Mouse (Mus musculus) brain, adult 2 months (tissue): ENCODE data around the gene Slc22a13.
A peak's percentile ranks its signal among the peaks of the same experiment; 100 is the strongest.
"Not testable (repeated sequence)": the region's sequence is repeated elsewhere in the genome, so short reads cannot be mapped to it uniquely, and the experiment has no call there.

ENCODE experiments used
- DNase-seq: peaks from one replicate; pipeline ENCODE4 v3.0.0; 2011; ENCODE audit warnings: low read depth, low spot score

Gene Slc22a13

GRCm38 (mm10) chr9:119208998-119209397 is at the start of gene Slc22a13:
Gene Slc22a13, minus strand, starts transcription at chr9:119209098.
- no peak for DNase-seq

DNA sequence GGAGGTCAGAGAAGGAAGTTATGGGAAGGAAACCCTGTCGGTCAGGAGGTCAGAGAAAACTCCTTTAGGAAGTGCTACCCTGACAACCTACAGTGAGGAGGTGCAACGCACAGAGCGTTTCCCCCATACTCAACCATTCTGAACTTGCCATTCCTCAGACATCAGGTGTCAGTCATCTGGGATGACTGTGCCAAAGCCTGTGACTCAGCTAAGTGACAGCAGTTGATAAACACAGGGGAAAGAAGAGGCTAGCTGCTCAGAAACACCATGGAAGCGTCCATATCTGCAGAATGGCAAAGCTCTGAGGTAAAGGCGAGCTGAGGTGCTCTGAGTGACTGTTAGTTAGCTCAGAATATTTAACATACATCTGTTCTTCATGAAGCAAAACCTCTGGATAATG is 49.2 kb upstream of the Slc22a13 start:
- no peak for DNase-seq

DNA sequence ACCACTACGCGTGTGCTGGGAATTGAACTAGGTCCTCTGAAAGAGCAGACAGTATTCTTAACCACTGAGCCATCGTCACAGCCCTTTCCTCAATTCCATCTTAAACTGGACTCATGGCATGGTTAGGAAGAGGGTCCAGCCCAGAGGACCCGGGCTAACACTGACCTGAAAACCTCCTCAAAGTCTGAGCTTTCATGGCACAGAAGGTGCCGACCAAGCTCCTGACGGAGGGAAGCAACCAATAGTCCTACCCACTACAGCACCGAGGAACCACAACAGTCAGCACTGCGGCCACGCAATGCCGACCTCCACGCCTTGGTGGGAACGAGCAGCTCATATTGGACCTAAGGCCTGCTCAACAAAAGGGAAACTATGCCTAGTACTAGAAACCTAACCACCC is 47.3 kb upstream of the Slc22a13 start:
- DNase-seq: no peak

GRCm38 (mm10) chr9:119255096-119255495 is 46.2 kb upstream of the Slc22a13 start:
- no peak for DNase-seq

- DNase-seq: no peak
Observed at GRCm38 (mm10) chr9:119254187-119254586, 45.3 kb upstream of the Slc22a13 start.

- no peak for DNase-seq
Observed at GRCm38 (mm10) chr9:119247996-119248395, 39.1 kb upstream of the Slc22a13 start.

- DNase-seq: peak; percentile 63
Observed at GRCm38 (mm10) chr9:119246826-119247225, 37.9 kb upstream of the Slc22a13 start.

DNA sequence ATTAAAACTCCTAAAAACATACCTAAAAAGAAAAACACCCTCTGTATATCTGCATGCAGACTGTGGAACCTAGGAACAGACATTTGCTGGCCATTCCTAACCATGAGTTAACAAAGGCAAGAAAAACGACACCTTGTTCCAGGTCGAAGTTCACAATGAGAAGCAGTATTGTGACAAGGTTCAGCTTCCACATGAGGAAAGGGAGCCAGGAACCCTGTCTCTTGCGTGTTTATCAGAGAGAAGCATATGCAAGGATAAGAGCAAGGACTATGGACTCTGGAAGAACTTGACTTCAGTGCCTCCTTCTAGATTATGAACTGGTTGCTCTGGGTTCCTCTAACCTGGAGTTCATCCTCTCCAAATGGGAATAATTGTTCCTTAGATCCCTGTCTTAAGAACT is 35.1 kb upstream of the Slc22a13 start:
- no peak for DNase-seq

- DNase-seq: peak; percentile 6
Observed at GRCm38 (mm10) chr9:119241169-119241865, 32.4 kb upstream of the Slc22a13 start.

DNA sequence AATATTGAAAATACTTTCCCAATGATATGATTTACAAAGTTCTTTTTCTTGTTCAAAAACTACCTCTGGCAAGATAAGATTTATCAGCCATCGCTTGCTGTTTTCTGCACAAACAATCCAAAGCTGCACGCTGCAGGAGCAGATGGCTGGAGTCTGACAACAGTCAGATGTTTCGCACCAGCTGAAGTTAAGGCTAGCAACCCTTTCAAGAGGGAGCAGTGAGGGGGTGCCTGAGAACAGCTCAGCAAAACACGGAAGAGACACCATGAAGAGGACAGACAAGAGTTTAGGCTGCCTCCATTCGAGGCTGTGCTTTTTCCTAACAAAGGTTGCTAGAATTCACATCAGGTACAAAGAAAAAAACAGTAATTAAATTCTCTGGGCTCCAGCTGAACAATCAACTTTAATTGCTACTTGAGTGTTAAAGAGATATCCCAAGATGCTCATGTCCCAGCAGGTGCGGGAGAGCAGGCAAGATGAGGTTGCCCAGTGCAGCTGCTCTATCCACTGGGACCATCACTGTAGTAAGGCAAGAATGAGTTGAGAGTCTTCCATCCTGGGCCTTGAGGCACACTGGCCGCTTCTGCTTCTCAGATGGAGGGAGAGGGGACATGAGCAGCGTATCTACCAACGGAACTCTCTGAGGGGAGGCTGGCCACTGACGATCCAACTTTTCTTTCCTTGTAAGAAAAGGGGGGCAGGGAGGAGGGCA is 31.5 kb upstream of the Slc22a13 start:
- DNase-seq: peak; percentile 71

DNA sequence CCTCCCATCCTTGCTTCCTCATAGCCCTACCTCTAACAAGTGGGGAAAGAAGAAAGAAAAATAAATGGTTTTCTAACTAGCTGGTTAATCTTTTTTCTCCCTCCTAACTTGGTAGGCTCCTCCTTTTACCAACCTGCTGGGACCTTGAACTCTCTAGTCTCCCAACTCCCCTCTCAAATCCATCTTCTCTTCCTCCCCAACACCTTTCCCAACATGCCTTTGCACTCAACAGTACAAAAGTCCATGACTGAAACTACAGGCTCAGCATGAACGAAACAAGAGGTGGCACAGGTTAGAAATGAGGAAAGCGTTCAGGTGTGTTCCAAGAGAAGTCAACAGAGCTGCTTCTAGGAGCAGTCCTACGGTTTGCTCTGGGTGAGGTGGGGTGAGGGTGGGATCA is 30.4 kb upstream of the Slc22a13 start:
- no peak for DNase-seq

- DNase-seq: no peak
Observed at GRCm38 (mm10) chr9:119238796-119239195, 29.9 kb upstream of the Slc22a13 start.

DNA sequence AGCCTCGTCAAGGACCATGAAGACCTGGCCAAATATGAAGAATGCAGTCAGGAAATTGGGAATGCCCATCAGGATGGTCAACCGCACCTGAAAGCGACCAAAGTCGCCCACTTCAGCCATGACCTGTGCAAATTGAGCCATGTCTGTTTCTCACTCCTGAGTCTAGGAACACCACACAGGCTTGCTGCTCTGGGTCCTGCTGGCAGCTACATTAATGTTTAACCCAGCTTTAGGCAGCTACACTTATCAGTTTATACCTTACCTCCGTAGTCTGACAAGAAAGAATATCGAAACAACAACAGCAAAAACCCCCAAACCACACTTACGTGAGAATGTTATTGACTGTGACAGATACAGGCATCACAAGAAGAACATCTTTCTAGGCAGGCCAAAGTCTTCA is 22.7 kb upstream of the Slc22a13 start:
- DNase-seq: no peak

- no peak for DNase-seq
Observed at GRCm38 (mm10) chr9:119230829-119231228, 21.9 kb upstream of the Slc22a13 start.

DNA sequence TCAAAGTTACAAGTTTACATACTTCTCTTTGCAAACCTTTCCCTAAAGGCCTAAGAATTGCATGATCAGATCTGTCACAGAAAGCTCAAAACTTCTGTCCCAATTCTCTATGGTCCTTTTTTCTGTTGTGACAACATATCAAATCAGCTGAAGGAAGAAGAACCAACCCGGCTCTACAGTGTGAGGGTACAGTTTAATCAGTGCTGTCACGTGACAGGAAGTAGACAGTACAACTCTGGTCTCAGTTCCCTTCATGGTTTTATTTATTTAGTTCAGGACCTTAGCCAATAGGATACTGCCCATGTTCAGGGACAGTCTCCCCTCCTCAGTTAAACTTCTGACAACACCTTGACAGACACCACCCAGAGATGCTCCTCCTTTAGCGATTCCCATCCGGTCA is 11.4 kb upstream of the Slc22a13 start:
- DNase-seq: no peak

DNA sequence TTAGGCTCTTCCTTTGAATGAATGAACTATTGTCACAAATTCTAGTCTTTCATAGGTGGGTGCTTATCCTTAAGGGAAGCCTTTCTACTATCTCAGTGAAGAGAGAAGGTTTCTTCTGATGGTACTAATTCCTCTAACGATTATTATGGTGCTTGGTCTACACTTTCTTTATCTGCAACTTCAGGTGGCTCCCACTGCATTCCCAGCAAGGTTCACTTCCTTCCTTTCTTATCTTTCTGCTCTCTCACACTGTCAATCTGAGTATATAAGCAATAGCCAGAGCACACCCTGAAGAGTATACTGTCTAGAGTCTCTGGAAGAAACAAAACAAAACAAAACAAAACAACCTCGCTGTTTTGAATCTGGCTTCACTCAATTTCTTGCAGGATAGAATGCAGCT is 10.8 kb upstream of the Slc22a13 start:
- DNase-seq: no peak

- DNase-seq: not testable (repeated sequence)
Observed at GRCm38 (mm10) chr9:119215341-119215740, 6.4 kb upstream of the Slc22a13 start.

DNA sequence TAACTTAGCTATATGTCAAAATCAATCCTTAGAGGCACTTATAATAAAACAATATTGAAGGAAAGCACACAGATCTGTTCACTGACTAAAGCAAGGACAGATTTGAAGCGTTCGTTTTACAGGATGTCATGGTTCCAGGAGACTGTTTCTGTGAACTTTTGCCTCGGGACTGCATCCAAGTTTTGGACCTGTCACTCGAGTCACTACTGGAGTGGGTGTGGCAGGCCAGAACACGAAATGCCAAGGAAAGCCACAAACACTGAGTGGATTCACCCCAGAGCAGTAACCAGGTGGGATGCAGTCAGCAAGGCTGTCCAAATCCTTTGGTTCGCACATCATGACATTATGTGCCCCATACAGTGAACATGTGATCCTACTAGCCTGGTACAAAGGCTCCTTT is 5.7 kb upstream of the Slc22a13 start:
- no peak for DNase-seq

DNA sequence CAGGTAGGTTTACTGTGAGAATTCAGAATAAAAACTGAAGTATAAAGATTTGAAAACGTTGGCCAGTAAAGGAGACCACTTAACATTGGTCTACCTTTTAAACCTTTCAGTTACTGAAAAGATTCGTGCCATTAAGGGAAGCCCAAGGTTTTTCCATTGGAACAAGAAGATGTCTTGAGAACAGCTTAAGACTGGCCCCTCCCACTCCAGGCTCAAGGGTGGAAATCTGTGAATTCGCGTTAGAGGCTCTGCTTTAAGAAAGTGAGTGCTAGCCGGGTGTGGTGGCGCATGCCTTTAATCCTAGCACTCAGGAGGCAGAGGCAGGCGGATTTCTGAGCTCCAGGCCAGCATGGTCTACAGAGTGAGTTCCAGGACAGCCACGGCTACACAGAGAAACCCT is 4.1 kb upstream of the Slc22a13 start:
- no peak for DNase-seq

DNA sequence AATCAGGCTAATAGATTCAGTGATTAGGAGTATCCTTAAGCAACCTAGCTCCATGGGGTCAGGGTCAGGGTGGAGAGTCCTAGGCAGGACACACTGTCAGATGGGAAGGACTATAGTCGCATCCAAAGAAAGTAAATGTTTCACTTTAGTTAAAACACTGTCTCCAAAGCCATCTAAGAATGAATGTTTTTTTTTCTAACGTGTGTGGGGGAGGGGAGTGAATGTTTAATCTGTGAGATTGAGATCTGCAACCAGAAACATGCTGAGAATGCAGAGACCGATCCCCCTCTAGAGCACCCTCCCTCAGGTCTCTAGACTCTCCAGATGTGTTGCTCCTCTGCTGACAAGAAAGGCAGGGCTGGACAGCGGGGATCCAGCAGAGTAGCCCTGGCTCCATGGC is 1.8 kb downstream of the Slc22a13 start:
- no peak for DNase-seq

DNA sequence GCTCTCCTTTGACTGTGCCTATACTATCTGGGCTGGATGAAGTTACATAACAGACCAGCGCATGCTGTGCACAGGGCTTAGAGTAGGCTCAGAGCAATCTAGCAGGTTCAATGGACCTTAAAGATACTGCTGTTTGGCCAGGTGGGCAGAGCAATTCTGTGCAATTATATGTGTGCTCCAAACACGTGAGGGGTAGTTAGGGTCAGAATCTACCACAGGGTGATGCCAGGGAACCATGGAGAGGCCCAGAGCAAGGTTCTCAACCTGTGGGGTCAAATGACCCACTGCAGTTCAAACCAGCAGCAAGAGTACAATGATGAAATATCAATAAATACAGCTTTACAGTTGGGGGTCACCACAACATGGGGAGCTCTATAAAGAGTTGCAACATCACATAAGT is 2.2 kb downstream of the Slc22a13 start:
- DNase-seq: no peak

GRCm38 (mm10) chr9:119205756-119206155 is 3.1 kb downstream of the Slc22a13 start:
- no peak for DNase-seq

DNA sequence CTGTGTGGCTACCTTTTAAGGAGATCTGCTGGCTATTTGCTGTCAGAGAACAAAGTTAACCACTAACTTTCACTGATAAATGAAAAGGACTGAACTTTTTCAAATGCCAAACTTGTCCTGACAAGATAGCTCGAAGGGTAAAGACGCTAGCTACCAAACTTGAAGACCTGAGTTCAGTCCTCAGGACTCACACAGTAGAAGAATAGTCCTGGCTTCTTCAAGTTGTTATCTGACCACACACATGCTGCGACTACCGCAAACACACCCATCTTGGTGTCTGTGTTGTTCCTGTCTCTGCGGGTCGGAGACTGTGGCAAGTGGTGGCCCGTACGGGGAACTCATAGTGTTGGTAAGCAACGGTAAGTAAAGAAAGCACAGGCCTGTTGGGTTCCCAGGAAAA is 5.3 kb downstream of the Slc22a13 start:
- DNase-seq: no peak
